Mouse (Mus musculus) thymus, postnatal 4 days (tissue): ENCODE results near the gene Mpzl3.

Experiments
- DNase-seq: peaks from one replicate; pipeline ENCODE4 v3.0.0; 2021

Mpzl3 gene

DNA sequence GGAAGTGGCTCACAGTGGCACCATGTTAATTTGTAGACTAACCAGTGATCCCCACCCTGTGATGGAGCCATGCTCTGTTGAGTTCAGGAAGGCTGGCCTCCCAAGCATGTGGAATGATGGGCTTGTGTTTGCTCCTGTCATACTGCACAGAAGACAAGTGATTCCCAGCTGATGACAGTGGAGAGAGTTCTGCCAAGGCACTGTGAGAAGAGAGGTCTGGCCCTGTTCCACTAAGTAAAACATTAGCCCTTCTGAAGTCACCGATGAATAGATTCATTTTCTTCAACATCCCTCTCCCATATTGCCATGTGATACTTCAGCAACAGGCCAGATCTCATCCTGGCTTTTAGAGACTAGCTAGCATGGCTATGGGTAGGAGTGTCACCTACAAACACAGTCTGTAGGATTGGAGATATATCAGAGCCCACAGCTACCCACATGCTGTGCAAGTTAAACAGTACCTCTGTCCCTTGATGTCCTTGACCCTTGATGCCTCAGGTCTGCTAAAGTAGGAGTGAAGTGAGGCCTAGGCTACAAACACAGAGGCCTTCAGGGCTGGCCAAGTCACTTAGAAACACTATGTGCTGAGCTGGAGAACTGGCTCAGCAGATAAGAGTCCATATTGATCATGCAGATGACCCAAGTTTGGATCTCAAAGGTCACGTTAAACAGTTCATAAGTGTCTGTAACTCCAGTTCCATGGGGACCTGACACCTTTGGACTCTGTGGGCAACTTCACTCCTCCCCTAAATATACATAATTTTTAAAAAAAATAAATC lies 50.8 kb downstream of the Mpzl3 start:
- DNase-seq = no peak

DNA sequence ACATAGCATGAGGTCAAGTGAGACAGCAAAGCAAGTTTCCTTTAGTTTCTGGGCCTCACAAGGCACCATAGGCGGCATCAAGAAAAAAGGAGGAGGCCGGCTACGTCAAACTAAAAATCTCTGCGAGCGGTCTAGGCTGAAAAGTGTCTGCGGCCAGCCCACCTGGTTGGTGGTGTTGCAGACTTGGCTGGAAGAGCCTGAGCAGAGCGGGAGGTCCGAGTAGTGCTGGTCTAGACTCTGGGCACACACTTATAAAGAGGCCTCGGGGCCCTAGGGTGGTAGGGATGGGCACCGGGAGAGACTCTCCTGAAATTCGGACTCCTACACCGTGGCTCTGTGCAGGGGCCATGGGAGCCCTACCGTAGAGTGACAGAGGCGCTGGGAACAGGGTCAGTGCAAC lies 60.7 kb downstream of the Mpzl3 start:
- DNase-seq = peak; percentile 55

DNA sequence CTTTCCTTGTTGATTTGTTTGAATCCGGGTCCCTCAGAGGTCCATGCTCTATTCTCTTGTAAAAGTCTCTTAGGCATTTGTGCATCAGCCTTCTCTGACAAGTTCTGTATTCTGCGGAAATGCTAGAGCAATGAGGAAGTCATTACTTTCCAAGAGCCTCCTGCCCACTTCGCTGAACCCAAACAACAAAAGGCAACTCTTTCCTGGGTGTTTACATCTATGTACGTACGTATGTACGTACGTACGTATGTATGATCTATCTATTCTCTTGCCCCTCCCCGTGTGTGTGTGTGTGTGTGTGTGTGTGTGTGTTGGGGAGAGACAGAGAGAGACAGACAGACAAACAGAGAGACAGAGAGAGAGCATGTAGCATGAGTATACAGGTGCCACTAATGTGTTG lies 61.8 kb downstream of the Mpzl3 start:
- peak; percentile 40 for DNase-seq

- peak; percentile 62 for DNase-seq
These were observed 62.9 kb downstream of the Mpzl3 start, which contains the start of gene Scn2b for GRCm38 (mm10) chr9:45117741-45118431. Gene Scn2b, plus strand, starts transcription at chr9:45117782.

DNA sequence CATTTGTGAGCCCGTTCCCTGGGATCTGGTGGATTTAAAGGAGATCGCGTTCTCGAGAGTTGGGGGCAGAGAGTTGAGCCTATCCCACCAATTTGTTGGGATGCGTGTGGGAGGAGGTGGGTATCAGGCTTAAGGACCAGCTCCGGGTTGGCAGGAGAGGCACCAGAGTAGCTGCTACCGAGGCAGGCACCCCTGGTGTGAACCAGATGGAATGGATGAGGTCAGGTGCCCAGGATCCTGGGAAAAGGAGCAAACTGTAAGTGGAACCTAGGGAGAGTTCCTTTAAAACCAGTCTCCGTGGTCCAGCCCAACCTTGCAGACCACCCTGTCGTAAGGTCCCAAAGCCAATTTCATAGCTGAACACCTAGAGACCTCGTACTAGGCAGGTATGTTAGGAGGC lies 63.6 kb downstream of the Mpzl3 start:
- DNase-seq = no peak

- no peak for DNase-seq
These were observed 64.4 kb downstream of the Mpzl3 start for GRCm38 (mm10) chr9:45119316-45119953.

GRCm38 (mm10) chr9:45119954-45120530 lies 65.1 kb downstream of the Mpzl3 start:
- no peak for DNase-seq

GRCm38 (mm10) chr9:45120567-45120966 lies 65.6 kb downstream of the Mpzl3 start:
- DNase-seq = peak; percentile 38

DNA sequence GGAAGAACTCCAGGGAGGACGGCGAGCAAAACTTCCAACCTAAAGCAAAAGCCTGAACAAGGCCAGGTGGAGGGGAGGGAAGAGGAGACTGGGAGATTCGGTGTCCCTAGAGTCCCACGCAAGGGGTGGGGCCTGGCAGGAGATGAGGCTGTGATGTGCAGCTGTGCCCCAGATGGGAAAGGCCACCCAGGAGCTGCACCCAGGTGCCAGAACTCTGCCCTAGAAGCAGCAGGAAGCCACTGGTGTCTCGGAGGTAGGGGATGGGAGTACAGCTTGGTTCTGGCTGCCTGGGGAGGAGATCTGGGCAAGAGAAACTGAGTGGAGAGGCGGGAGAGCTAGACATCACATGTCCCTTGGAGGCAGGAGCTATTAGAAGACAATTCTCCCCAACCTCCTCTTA lies 66.0 kb downstream of the Mpzl3 start:
- DNase-seq = peak; percentile 83

- DNase-seq = peak; percentile 89
These were observed 66.8 kb downstream of the Mpzl3 start for GRCm38 (mm10) chr9:45121769-45122168.

GRCm38 (mm10) chr9:45122209-45122761 lies 67.3 kb downstream of the Mpzl3 start:
- DNase-seq = peak; percentile 76

- DNase-seq = no peak
These were observed 70.2 kb downstream of the Mpzl3 start for GRCm38 (mm10) chr9:45125211-45125610.

DNA sequence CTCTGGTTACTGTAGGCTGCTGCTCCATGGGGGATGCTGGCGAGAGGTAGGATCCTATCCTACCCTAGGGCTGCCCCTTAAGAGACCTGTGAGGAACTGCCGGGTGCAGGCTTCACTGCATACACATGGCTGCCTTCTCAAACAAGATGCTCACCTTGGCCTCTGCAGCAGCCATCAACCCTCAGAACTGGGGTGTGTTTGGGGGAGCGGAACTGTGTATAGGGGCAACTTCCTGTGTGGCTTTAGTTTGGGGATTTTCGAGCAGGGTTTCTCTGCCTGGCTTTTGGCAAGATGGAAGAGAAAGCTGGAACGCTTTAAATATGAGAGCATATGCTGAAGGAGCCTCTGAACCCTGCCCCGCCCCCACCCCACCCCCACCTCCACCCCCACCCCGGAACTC lies 72.0 kb downstream of the Mpzl3 start:
- DNase-seq = peak; percentile 64
